Mouse (Mus musculus): ENCODE results near the gene Hdac5. TPM values are rescaled to one million over a fixed set of nuclear protein-coding genes. Genes with fewer than 3 reads are reported as not detected.

Gene Hdac5
- polyA plus RNA-seq, 1 experiment from 2014 or later: 54.8 TPM

- Histone ChIP-seq H3K9me3 (ENCODE audit: control insufficient read depth, low read length) (0 out of 2 replicates have a peak, but pooled peaks cover 2% of the 10 kb centered on the region), H3K27ac (ENCODE audit: low read length) (peak overlapping the region; percentile 77), H3K27me3 (replicated peaks; ENCODE audit: control insufficient read depth, insufficient read depth, low read length) (no peaks in the 10 kb centered on the region), H3K4me3 (ENCODE audit: low read length) (peak overlapping the region; percentile 43), H3K4me2 (ENCODE audit: low read depth, low read length) (peak overlapping the region; percentile 88), H3K4me1 (ENCODE audit: control insufficient read depth, insufficient read depth, low read length) (peaks cover 25% of the 10 kb centered on the region), H3K9ac (ENCODE audit: low read depth, low read length) (peak overlapping the region; percentile 66), H3K36me3 (ENCODE audit: control insufficient read depth, insufficient read depth, low read length) (no peaks in the 10 kb centered on the region)
- WGBS: under 1% methylated on average over 32 of the region's 32 CpGs
- peak; percentile 72 for ATAC-seq
These were observed 15.0 kb upstream of the Hdac5 start for GRCm38 (mm10) chr11:102244926-102245449.

- Histone ChIP-seq H3K27ac (ENCODE audit: low read length) (no peak overlapping the region), H3K4me1 (ENCODE audit: control insufficient read depth, insufficient read depth, low read length) (peaks cover 18% of the 10 kb centered on the region), H3K27me3 (replicated peaks; ENCODE audit: control insufficient read depth, insufficient read depth, low read length) (no peaks in the 10 kb centered on the region), H3K9ac (ENCODE audit: low read depth, low read length) (no peak overlapping the region), H3K36me3 (ENCODE audit: control insufficient read depth, insufficient read depth, low read length) (no peaks in the 10 kb centered on the region), H3K4me3 (ENCODE audit: low read length) (no peak overlapping the region), H3K9me3 (ENCODE audit: control insufficient read depth, low read length) (0 out of 2 replicates have a peak, but pooled peaks cover 2% of the 10 kb centered on the region), H3K4me2 (ENCODE audit: low read depth, low read length) (no peak overlapping the region)
- no peak for ATAC-seq
- WGBS: 51% methylated on average over 5 of the region's 5 CpGs
These were observed 11.9 kb upstream of the Hdac5 start for GRCm38 (mm10) chr11:102241874-102242273.

- Histone ChIP-seq H3K4me1 (ENCODE audit: control insufficient read depth, insufficient read depth, low read length) (peaks cover 20% of the 10 kb centered on the region), H3K4me2 (ENCODE audit: low read depth, low read length) (no peak overlapping the region), H3K36me3 (ENCODE audit: control insufficient read depth, insufficient read depth, low read length) (no peaks in the 10 kb centered on the region), H3K27ac (ENCODE audit: low read length) (peak overlapping the region; percentile 24; the same call in 1 of the 2 replicates), H3K9ac (ENCODE audit: low read depth, low read length) (no peak overlapping the region), H3K27me3 (replicated peaks; ENCODE audit: control insufficient read depth, insufficient read depth, low read length) (no peaks in the 10 kb centered on the region), H3K9me3 (ENCODE audit: control insufficient read depth, low read length) (0 out of 2 replicates have a peak, but pooled peaks cover 2% of the 10 kb centered on the region), H3K4me3 (ENCODE audit: low read length) (no peak overlapping the region)
- ATAC-seq: peak; percentile 85
- 61% methylated on average over 5 of the region's 5 CpGs for WGBS
These were observed 11.3 kb upstream of the Hdac5 start for GRCm38 (mm10) chr11:102241246-102241645.

- ATAC-seq: no peak
- 82% methylated on average over 6 of the region's 6 CpGs for WGBS
- H3K36me3 ChIP-seq (ENCODE audit: control insufficient read depth, insufficient read depth, low read length): no peaks in the 10 kb centered on the region
These were observed 10.7 kb upstream of the Hdac5 start for GRCm38 (mm10) chr11:102240636-102241035.

GRCm38 (mm10) chr11:102236022-102236421 lies 6.1 kb upstream of the Hdac5 start:
- Histone ChIP-seq H3K27me3 (replicated peaks; ENCODE audit: control insufficient read depth, insufficient read depth, low read length) (no peaks in the 10 kb centered on the region), H3K4me2 (ENCODE audit: low read depth, low read length) (no peak overlapping the region), H3K9me3 (ENCODE audit: control insufficient read depth, low read length) (no peaks in the 10 kb centered on the region), H3K4me3 (ENCODE audit: low read length) (no peak overlapping the region), H3K9ac (ENCODE audit: low read depth, low read length) (no peak overlapping the region), H3K36me3 (ENCODE audit: control insufficient read depth, insufficient read depth, low read length) (no peaks in the 10 kb centered on the region), H3K27ac (ENCODE audit: low read length) (no peak overlapping the region), H3K4me1 (ENCODE audit: control insufficient read depth, insufficient read depth, low read length) (peaks cover 9% of the 10 kb centered on the region; the same call in 1 of the 2 replicates)
- no peak for ATAC-seq
- 46% methylated on average over 2 of the region's 2 CpGs for WGBS

More at GRCm38 (mm10) chr11:102240636-102241035, 10.7 kb upstream of the Hdac5 start:
- no peak overlapping the region for H3K4me2 ChIP-seq (ENCODE audit: low read depth, low read length)
- no peak overlapping the region for H3K9ac ChIP-seq (ENCODE audit: low read depth, low read length)
- H3K27me3 ChIP-seq (replicated peaks; ENCODE audit: control insufficient read depth, insufficient read depth, low read length): no peaks in the 10 kb centered on the region
- H3K4me1 ChIP-seq (ENCODE audit: control insufficient read depth, insufficient read depth, low read length): peaks cover 19% of the 10 kb centered on the region
- H3K4me3 ChIP-seq (ENCODE audit: low read length): no peak overlapping the region
- no peak overlapping the region for H3K27ac ChIP-seq (ENCODE audit: low read length)
- H3K9me3 ChIP-seq (ENCODE audit: control insufficient read depth, low read length): 0 out of 2 replicates have a peak, but pooled peaks cover 2% of the 10 kb centered on the region

GRCm38 (mm10) chr11:102229331-102229953 lies 524 bp downstream of the Hdac5 start:
- H3K36me3 ChIP-seq (ENCODE audit: control insufficient read depth, insufficient read depth, low read length): no peaks in the 10 kb centered on the region
- no peaks in the 10 kb centered on the region for H3K9me3 ChIP-seq (ENCODE audit: control insufficient read depth, low read length)
- WGBS: under 1% methylated on average over 42 of the region's 47 CpGs

GRCm38 (mm10) chr11:102228646-102229268 lies 1.2 kb downstream of the Hdac5 start:
- Histone ChIP-seq H3K27me3 (replicated peaks; ENCODE audit: control insufficient read depth, insufficient read depth, low read length) (no peaks in the 10 kb centered on the region), H3K4me2 (ENCODE audit: low read depth, low read length) (peak overlapping the region; percentile 83), H3K27ac (ENCODE audit: low read length) (peak overlapping the region; percentile 82), H3K36me3 (ENCODE audit: control insufficient read depth, insufficient read depth, low read length) (no peaks in the 10 kb centered on the region), H3K9ac (ENCODE audit: low read depth, low read length) (peak overlapping the region; percentile 88), H3K9me3 (ENCODE audit: control insufficient read depth, low read length) (no peaks in the 10 kb centered on the region), H3K4me1 (ENCODE audit: control insufficient read depth, insufficient read depth, low read length) (peaks cover 39% of the 10 kb centered on the region), H3K4me3 (ENCODE audit: low read length) (peak overlapping the region; percentile 81)
- no peak for ATAC-seq
- 11% methylated on average over 7 of the region's 7 CpGs for WGBS

More at GRCm38 (mm10) chr11:102229331-102229953, 524 bp downstream of the Hdac5 start:
- Histone ChIP-seq H3K9ac (ENCODE audit: low read depth, low read length) (peak overlapping the region; percentile 88), H3K4me1 (ENCODE audit: control insufficient read depth, insufficient read depth, low read length) (peaks cover 35% of the 10 kb centered on the region), H3K4me3 (ENCODE audit: low read length) (peak overlapping the region; percentile 81), H3K4me2 (ENCODE audit: low read depth, low read length) (peak overlapping the region; percentile 83), H3K27me3 (replicated peaks; ENCODE audit: control insufficient read depth, insufficient read depth, low read length) (no peaks in the 10 kb centered on the region), H3K27ac (ENCODE audit: low read length) (peak overlapping the region; percentile 82)
- ATAC-seq: peak; percentile 58

GRCm38 (mm10) chr11:102228191-102228545 lies 1.8 kb downstream of the Hdac5 start:
- H3K9me3 ChIP-seq (ENCODE audit: control insufficient read depth, low read length): no peaks in the 10 kb centered on the region
- no peaks in the 10 kb centered on the region for H3K36me3 ChIP-seq (ENCODE audit: control insufficient read depth, insufficient read depth, low read length)
- peak overlapping the region; percentile 81 for H3K4me3 ChIP-seq (ENCODE audit: low read length)
- WGBS: 26% methylated on average over 9 of the region's 9 CpGs
- no peaks in the 10 kb centered on the region for H3K27me3 ChIP-seq (replicated peaks; ENCODE audit: control insufficient read depth, insufficient read depth, low read length)
- H3K4me2 ChIP-seq (ENCODE audit: low read depth, low read length): peak overlapping the region; percentile 83
- H3K9ac ChIP-seq (ENCODE audit: low read depth, low read length): peak overlapping the region; percentile 88
- peaks cover 44% of the 10 kb centered on the region for H3K4me1 ChIP-seq (ENCODE audit: control insufficient read depth, insufficient read depth, low read length)
- H3K27ac ChIP-seq (ENCODE audit: low read length): peak overlapping the region; percentile 47; the same call in 1 of the 2 replicates
- no peak for ATAC-seq

Measured in intestine, embryonic 16.5 days (tissue).